Mouse (Mus musculus) heart, embryonic 11.5 days (tissue): Measurements from ENCODE around the gene Ncor2. TPM values are rescaled to one million over a fixed set of nuclear protein-coding genes. Genes with fewer than 3 reads are reported as not detected.
A peak's percentile ranks its signal among the peaks of the same experiment; 100 is the strongest.

ENCODE experiments used
- ATAC-seq: fragments of 200-750 bp; cut with Nextera tagmentation; replicated peaks from 2 replicates; pipeline ENCODE4 v1.8.0; 2017; ENCODE audit warnings: moderate library complexity; ENCODE audit not compliant: insufficient number of reproducible peaks, low FRiP score, low TSS enrichment
- H3K27ac ChIP-seq: fragments of 300-500 bp; sonication (generic); 2 replicates; pipeline ENCODE4 v1.5.1; 2014; ENCODE audit warnings: mild to moderate bottlenecking, low read depth, low read length
- H3K27me3 ChIP-seq: fragments of 300-500 bp; sonication (generic); 2 replicates; pipeline ENCODE4 v1.6.1; 2014; ENCODE audit warnings: mild to moderate bottlenecking, low read length, mixed read lengths; ENCODE audit not compliant: control insufficient read depth, insufficient read depth
- H3K36me3 ChIP-seq: fragments of 300-500 bp; sonication (generic); 2 replicates; pipeline ENCODE4 v1.6.1; 2014; ENCODE audit warnings: mild to moderate bottlenecking, low read length, moderate library complexity, mixed read lengths; ENCODE audit not compliant: control insufficient read depth, insufficient read depth
- H3K4me1 ChIP-seq: fragments of 300-500 bp; sonication (generic); 2 replicates; pipeline ENCODE4 v1.6.1; 2014; ENCODE audit warnings: low read length; ENCODE audit not compliant: control insufficient read depth, insufficient read depth
- H3K4me2 ChIP-seq: fragments of 300-500 bp; sonication (generic); 2 replicates; pipeline ENCODE4 v1.6.1; 2014; ENCODE audit warnings: mild to moderate bottlenecking, moderate library complexity
- H3K4me3 ChIP-seq: fragments of 300-500 bp; sonication (generic); 2 replicates; pipeline ENCODE4 v1.5.1; 2014; ENCODE audit warnings: low read depth, low read length
- H3K9ac ChIP-seq: fragments of 300-500 bp; sonication (generic); 2 replicates; pipeline ENCODE4 v1.6.1; 2014; ENCODE audit warnings: mild to moderate bottlenecking, low read depth, low read length, moderate library complexity
- H3K9me3 ChIP-seq: fragments of 300-500 bp; sonication (generic); replicated peaks from 2 replicates; pipeline ENCODE4 v1.6.1; 2016; ENCODE audit warnings: low read length; ENCODE audit not compliant: control insufficient read depth
- WGBS: fragments of 180-500 bp; shearing (Covaris S2); extraction: QIAGEN DNeasy Blood & Tissue Kit; methylation state at CpG from one replicate; pipeline ENCODE4 v1.1.7; 2014; ENCODE audit not compliant: insufficient replicate concordance; 5-methylcytosine and 5-hydroxymethylcytosine counted together
- polyA plus RNA-seq: library from polyadenylated mRNA; unstranded; fragments of >200 nt; fragmentation: Nextera tagmentation; extraction: Ambion mirVana; gene quantifications from 2 replicates; pipeline ENCODE4 v1.2.1, GENCODE M21; 2014

Ncor2 gene
- polyA plus RNA-seq, 1 experiment from 2014 or later = 18.8 TPM

GRCm38 (mm10) chr5:125066479-125067471 is 112.2 kb downstream of the Ncor2 start:
- no peak for ATAC-seq
- H3K4me2 ChIP-seq = no peak overlapping the region
- peaks cover 10% of the 10 kb centered on the region for H3K4me1 ChIP-seq
- H3K9ac ChIP-seq = no peak overlapping the region
- 87% methylated on average over 13 of the region's 13 CpGs for WGBS
- no peak overlapping the region for H3K27ac ChIP-seq
- no peak overlapping the region for H3K4me3 ChIP-seq
- H3K36me3 ChIP-seq = peaks cover 8% of the 10 kb centered on the region
- no peaks in the 10 kb centered on the region for H3K27me3 ChIP-seq
- no peaks in the 10 kb centered on the region for H3K9me3 ChIP-seq

- H3K27ac ChIP-seq = no peak overlapping the region
- no peak overlapping the region for H3K4me3 ChIP-seq
- peaks cover 28% of the 10 kb centered on the region for H3K4me1 ChIP-seq
- H3K36me3 ChIP-seq = peaks cover 2% of the 10 kb centered on the region
- H3K9me3 ChIP-seq = no peaks in the 10 kb centered on the region
- H3K9ac ChIP-seq = no peak overlapping the region
- 75% methylated on average over 17 of the region's 17 CpGs for WGBS
- H3K4me2 ChIP-seq = no peak overlapping the region
- ATAC-seq = no peak
- H3K27me3 ChIP-seq = 0 out of 2 replicates have a peak, but pooled peaks cover 2% of the 10 kb centered on the region
Measured at GRCm38 (mm10) chr5:125063015-125063414, 116.0 kb downstream of the Ncor2 start.

GRCm38 (mm10) chr5:125058267-125058668 is 120.8 kb downstream of the Ncor2 start:
- no peak overlapping the region; the same call in 1 of the 2 replicates for H3K27ac ChIP-seq
- H3K27me3 ChIP-seq = 0 out of 2 replicates have a peak, but pooled peaks cover 2% of the 10 kb centered on the region
- 2% methylated on average over 24 of the region's 29 CpGs for WGBS
- peak overlapping the region; percentile 78 for H3K4me2 ChIP-seq
- no peaks in the 10 kb centered on the region for H3K9me3 ChIP-seq
- ATAC-seq = no peak
- peak overlapping the region; percentile 68 for H3K9ac ChIP-seq
- no peaks in the 10 kb centered on the region; the same call in 1 of the 2 replicates for H3K36me3 ChIP-seq
- H3K4me1 ChIP-seq = peaks cover 73% of the 10 kb centered on the region
- peak overlapping the region; percentile 40 for H3K4me3 ChIP-seq

GRCm38 (mm10) chr5:125057555-125058266 is 121.3 kb downstream of the Ncor2 start:
- Histone ChIP-seq H3K4me1 (peaks cover 76% of the 10 kb centered on the region), H3K4me3 (peak overlapping the region; percentile 40), H3K27me3 (0 out of 2 replicates have a peak, but pooled peaks cover 2% of the 10 kb centered on the region), H3K27ac (no peak overlapping the region; the same call in 1 of the 2 replicates), H3K36me3 (peaks cover 2% of the 10 kb centered on the region; the same call in 1 of the 2 replicates), H3K4me2 (peak overlapping the region; percentile 78), H3K9ac (peak overlapping the region; percentile 68), H3K9me3 (no peaks in the 10 kb centered on the region)
- WGBS = 11% methylated on average over 29 of the region's 29 CpGs
- ATAC-seq = no peak

- 7% methylated on average over 19 of the region's 19 CpGs for WGBS
- ATAC-seq = no peak
- Histone ChIP-seq H3K9me3 (no peaks in the 10 kb centered on the region), H3K4me1 (peaks cover 84% of the 10 kb centered on the region), H3K4me2 (peak overlapping the region; percentile 78), H3K9ac (peak overlapping the region; percentile 36; the same call in 1 of the 2 replicates), H3K27me3 (0 out of 2 replicates have a peak, but pooled peaks cover 2% of the 10 kb centered on the region), H3K36me3 (peaks cover 2% of the 10 kb centered on the region; the same call in 1 of the 2 replicates), H3K27ac (peak overlapping the region; percentile 42; the same call in 1 of the 2 replicates), H3K4me3 (peak overlapping the region; percentile 40)
Measured at GRCm38 (mm10) chr5:125056696-125057554, 122.1 kb downstream of the Ncor2 start.

- Histone ChIP-seq H3K4me3 (no peak overlapping the region), H3K9me3 (no peaks in the 10 kb centered on the region), H3K9ac (0 out of 2 replicates have a peak overlapping the region, but pooled peaks have one; percentile 36), H3K27ac (peak overlapping the region; percentile 42; the same call in 1 of the 2 replicates), H3K36me3 (peaks cover 2% of the 10 kb centered on the region; the same call in 1 of the 2 replicates), H3K4me2 (peak overlapping the region; percentile 78), H3K4me1 (peaks cover 90% of the 10 kb centered on the region), H3K27me3 (0 out of 2 replicates have a peak, but pooled peaks cover 2% of the 10 kb centered on the region)
- ATAC-seq = no peak
- 32% methylated on average over 6 of the region's 6 CpGs for WGBS
Measured at GRCm38 (mm10) chr5:125056331-125056695, 122.7 kb downstream of the Ncor2 start.

GRCm38 (mm10) chr5:125055901-125056300 is 123.1 kb downstream of the Ncor2 start:
- WGBS = 61% methylated on average over 8 of the region's 8 CpGs
- H3K4me3 ChIP-seq = no peak overlapping the region
- H3K27ac ChIP-seq = no peak overlapping the region
- peaks cover 2% of the 10 kb centered on the region; the same call in 1 of the 2 replicates for H3K36me3 ChIP-seq
- H3K27me3 ChIP-seq = 0 out of 2 replicates have a peak, but pooled peaks cover 2% of the 10 kb centered on the region
- H3K4me1 ChIP-seq = peaks cover 94% of the 10 kb centered on the region
- H3K9ac ChIP-seq = no peak overlapping the region
- no peaks in the 10 kb centered on the region for H3K9me3 ChIP-seq
- peak overlapping the region; percentile 78; the same call in 1 of the 2 replicates for H3K4me2 ChIP-seq
- ATAC-seq = no peak
